Mouse (Mus musculus) cerebellum, adult 11 months (tissue): ENCODE data around the gene Mup15.
"Not testable (repeated sequence)": the region's sequence is repeated elsewhere in the genome, so short reads cannot be mapped to it uniquely, and the experiment has no call there.

ENCODE experiments used
- DNase-seq: peaks from one replicate; pipeline ENCODE4 v3.0.0; 2022

Mup15 gene

GRCm38 (mm10) chr4:61439643-61440042, at the start of gene Mup15:
TSS of gene Mup15 (minus strand) at chr4:61439743.
- DNase-seq, result not testable (repeated sequence)
